Mouse (Mus musculus): Measurements from ENCODE around the gene Nradd.
A peak's percentile ranks its signal among the peaks of the same experiment; 100 is the strongest.

The Nradd gene

DNA sequence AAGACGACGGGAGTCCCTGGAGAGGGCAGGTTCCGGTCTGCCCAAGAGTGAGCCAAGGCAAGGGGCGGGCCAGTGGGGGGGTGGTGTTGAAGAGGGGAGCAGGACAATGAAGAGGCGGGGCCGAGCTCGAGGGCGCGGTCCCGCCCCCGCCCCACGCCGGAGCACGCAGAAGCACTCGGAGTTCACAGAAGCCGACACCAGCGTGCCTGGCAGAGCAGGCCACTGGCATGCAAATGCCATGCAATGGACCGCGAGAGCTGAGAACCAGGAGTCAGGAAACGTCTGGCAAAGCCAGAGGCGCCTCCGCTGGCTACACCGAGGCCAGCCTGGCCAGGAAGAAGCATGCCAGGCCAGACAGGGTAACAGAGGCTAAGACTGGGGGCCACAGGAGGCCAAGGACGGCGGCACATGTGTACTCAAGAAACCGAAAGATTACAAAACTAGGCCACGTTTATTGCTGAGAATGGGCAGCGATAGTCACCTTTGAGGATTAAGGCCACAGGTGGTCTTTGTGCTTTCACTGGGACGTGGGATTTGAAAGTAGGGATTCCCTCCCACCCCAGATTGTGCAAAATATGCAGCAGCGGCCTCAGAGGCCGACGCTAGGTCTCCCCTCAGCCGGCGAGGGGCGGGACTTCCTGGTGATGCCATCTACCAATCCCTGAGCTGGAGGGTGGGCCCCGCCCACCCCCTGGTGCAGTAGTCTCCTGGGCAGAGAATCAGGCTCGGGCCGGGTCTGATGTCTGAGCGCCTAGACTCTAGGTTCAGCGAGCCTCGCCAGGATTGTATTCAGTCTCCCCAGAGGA is at the start of gene Nradd:
Gene Nradd, minus strand, starts transcription at position 92 of the 806 bp plus-strand sequence.
- DNase-seq: peak; percentile 41 to 46

DNA sequence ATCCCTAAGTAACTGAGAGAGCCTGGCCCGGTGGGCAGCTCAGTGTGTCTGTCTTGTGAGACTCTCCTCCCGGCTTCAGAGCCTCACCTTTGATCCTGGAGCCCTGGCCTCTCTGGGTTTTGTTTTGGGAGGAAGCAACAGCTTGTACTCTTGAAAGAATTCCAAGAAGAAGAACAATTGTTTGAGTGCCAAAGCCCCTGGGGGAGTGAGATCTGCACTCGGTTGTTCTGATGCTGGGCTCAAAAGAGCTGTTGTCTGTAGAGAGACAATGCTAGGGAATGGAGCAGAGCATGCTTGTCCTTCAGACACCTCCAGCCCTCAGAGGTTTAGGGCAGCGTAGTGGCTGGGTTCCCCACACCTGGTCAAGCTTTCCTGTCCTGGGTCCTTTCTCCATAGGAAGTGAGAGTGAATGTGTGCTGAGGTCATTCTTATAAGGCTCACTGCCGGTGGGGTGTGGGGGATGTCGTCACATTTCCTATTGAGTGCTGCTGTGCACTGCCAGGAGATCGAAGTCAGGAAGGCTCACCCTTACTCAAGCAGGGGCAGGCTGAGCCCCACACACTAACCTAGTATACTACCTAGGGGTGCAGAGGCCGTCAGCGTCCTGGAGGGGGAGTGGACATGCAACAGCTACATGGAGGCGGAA is 49.0 kb upstream of the Nradd start:
- no peak for DNase-seq

DNA sequence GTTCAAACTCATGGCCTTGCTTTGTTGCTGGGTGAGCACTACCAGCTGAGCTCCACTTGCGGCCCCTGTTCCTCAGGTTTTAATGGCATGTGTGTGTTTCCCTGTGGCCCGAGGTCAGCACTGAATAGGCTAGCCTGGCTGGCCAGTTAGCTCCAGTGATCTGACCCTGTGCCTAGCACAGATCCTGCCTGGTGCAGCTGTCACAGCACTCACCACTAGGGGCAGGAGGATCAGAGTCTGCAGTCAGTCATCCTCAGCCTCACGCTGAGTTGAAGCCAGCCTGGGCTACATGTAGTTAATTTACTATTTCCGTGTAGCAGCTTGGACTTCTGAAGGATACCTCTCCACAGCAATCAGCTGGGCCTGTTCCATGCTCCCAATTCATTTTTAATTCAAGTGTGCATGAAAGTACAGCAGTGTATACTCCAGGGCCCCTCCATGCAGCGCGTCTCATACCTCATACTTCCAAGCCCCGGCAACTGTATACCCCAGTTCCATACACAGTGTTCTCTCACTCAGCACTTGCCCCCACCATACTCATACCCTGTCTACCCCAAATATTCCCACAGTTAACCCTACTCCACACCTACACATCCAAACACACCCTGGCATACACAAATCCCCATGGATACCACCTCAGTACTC is 48.3 kb upstream of the Nradd start:
- peak in 1 of 2 experiments; percentile 40 for DNase-seq

DNA sequence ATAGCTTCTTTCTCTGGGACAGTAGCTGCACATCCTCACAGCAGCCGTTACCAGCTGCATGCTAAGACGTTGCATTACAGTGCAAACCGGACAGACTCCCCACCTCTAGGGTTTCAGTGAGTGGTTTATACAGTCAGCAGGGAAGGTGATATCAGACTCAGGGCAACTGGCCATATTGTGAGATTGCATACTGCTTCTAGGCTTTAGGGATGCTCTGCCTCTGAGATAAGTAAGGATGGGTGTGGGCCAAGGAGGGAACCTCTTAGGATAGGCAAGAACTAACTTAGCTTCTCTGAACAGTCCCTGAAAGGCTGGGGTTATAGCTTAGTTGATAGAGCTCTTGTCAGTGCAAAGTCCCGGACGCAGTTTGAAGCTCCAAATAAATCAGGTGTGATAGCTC is 45.5 kb upstream of the Nradd start:
- no peak for DNase-seq

DNA sequence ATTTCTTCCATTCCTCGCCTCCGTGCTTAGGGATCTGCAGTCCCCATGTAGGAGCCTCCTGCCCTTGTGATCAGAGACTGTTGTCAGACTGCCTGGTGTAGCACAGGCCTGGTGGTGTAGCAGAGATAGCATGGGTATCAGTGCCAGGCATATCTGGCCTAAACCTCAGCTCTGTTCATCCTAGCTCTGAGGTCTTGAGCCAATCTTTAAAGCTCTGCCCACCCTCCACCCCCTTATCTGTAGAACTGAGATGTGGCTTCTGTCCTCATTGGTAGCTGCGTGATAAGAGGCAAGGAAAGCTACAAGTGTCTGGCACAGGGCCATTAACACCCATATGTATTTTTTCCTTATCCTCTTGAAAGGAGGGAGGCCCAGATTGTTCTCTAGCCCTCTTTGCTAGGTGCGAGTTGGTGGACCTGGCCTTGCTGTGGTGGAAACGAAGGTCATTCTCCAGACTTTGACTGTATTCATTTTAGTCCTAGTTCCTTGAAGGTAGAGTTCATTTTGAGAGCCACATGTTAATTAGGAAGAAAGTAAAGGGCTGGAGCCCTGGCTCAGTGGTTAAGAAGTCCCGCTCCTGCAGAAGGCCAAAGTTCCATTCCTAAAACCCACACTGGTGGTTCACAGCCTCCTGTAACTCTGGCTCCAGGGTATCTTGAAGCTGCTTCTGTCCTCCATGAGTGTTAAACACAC is 44.5 kb upstream of the Nradd start:
- no peak for DNase-seq

DNA sequence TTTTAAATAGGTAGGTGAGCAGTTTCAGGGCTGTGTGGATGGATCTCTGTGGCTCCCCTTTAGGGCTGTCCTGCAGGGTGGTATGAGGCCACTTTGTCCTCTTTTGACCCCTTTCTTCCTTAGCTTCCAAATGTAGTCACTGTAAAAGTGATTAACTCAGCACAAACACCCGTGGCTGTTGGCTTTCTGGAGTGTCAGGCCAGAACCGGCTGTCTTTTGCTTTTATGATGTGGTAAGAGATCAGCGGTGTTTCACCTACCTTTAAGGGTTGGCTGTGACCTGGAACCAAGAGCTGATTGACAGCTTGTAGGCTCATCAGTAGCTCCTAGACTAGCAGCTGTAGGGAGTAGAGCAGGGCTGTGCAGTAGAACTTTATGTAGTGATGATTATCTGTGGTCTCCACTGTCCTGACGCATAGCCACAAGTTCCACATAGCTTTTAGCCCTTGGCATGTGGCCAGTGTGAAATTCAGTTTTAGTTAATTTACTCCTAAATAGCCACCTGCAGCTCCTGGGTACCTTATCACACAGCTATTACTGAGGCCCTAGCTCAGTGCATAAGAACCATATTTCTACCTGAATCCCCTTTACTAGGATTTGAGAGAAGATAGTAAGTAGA is 43.1 kb upstream of the Nradd start:
- no peak for DNase-seq

DNA sequence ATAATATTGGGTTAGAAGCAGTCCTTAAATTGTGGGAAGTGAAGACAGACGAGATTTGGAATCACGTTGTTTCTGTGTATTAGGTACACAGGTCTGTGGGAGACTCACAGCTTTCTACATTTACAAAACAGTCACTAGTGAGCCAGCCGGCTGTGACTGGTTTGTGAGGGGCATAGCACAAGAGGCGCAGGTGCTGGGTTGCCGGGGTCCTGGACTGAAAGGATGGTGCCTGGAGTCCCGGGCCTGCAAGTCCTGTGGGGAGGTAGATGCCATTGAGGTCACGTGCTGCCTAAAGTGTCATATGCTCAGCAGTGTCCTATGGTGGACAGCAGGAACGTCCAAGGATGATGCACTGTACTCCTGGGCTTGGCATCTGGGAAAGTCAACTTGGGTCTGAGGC is 42.1 kb upstream of the Nradd start:
- DNase-seq: no peak

DNA sequence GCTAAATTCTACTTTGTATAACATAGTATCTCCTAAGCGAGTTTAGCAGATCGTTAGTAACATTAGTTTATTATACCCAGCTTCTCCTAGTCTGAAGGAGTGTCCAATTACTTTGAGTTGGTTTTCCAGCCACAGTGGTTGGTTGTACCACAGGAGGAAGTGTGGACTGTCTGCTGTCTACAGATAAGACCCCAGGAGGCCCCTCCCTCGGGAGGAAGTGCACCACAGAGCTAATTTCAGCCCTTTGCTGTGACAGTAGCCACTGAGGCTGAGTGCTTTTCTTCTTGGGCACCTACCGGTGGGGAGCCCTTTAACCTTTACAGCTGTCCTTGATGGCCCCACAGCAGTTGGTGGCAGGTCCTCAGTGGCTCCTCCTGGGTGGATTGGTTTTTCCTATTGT is 41.7 kb upstream of the Nradd start:
- peak; percentile 43 to 54 for DNase-seq

DNA sequence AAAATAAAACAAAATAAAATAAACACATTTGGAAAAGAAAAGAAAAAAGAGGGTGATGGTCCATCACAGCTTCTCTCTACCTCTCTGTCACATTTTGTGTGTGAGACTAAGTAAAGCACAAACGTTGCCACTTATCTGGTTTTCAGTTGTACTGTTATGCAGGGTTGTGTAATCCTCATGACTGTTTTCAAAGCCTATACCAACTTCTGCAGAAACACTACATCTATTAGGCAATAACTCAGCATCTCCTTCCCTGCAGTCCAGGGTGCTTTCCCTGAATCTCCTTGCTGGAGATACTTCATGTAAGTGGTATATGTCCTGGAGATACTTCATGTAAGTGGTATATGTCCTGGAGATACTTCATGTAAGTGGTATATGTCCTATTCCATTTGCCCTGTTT is 38.6 kb upstream of the Nradd start:
- no peak for DNase-seq

DNA sequence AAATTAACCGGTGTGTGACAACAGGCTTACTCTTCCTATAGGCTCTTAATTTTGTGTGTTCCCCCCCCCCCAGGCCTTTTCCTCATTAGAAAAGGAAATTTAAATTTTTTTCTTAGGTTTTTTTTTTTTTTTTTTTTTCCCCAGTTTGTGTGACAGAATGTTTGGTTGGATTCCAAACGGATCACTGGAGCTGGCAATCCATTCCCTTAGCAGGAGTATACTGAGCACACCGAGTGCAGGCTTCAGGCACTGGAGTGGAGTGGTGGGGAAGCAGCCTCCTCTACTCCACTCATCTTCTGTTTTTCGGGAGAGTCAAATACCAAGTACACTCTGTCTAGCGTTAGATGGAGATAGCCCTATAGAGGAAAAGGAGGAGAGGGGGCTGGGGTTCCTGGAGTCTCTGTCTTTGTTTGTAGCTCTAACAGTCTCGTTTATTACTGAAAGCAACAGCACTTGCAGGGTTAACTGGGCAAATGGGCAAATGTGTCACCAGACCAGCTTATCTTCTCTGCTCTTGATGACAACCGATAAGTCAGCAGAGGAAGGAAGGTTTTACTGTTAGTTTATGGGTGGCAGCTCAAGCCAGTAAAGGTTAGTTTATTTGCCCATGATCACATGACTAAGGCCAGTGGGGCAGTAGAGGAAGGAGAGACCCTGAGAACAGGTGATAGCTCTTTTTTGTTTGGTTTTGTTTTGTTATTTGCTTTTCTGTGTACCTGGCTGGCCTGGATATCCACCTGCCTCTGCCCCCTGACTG is 36.8 kb upstream of the Nradd start:
- no peak for DNase-seq

DNA sequence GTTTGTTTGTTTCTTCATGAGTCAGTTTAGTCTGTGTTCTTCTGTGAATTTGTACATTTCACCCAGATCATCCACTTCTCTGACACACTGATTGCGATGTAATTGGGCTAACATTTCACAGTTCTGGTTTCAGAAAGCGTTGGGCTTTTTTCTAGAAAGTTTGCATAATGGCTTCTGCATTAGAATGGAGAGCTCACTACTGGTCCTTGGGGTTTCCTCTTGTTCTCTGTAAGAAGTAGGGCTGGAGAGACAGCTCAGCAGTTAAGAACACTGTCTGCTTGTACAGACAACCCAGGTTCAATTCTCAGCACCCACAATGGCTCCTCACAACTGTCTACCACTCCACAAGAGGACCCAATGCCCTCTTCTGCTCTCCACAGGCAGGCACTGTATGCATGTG is 36.0 kb upstream of the Nradd start:
- DNase-seq: no peak

DNA sequence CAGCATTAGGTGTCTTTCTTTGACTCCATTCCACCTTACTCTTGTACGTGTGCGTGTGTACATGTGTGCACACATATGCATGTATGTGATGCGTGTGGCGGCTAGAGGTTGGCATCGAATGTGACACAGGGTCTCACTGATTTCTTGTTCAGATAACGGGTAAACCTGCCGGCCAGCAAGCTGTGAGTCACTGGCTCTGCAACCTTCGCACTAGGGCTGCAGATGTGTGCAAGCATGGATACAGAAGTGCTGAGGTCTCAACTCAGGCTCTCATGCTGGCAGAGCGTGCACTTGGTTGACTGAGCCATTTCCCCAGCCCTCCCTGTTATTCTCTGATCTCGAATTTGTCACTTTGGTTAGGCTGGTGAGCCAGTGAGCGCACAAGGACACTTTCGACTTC is 35.3 kb upstream of the Nradd start:
- DNase-seq: no peak

DNA sequence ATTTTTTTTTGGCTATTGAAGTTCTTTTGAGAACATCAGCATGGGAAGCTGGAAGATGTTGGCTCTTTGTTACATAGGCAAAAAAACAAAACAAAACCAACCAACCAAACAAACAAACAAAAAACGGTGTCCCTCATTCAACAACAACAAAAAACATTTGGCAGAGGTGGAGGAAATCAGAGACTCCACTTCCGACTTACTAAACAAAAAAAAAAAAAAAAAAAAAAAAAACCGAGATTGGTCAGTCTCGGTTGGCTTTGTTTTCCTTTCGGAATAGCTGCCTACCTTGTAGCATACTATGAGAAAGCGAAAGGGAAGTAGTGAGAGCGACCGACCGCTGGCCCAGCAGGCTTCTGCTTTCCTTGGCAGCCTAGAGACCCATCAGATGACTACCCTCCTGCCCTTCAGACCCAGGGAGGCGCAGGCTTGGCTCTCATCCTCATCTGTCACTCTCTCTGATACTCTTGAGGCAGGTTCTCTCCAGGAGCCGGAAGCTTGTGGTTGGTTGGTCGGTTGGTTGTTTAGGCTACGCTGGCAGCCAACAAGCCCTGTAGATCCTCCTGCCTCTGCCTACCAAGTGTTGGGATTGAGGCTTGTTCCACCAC is 33.3 kb upstream of the Nradd start:
- DNase-seq: peak; percentile 49 to 50

DNA sequence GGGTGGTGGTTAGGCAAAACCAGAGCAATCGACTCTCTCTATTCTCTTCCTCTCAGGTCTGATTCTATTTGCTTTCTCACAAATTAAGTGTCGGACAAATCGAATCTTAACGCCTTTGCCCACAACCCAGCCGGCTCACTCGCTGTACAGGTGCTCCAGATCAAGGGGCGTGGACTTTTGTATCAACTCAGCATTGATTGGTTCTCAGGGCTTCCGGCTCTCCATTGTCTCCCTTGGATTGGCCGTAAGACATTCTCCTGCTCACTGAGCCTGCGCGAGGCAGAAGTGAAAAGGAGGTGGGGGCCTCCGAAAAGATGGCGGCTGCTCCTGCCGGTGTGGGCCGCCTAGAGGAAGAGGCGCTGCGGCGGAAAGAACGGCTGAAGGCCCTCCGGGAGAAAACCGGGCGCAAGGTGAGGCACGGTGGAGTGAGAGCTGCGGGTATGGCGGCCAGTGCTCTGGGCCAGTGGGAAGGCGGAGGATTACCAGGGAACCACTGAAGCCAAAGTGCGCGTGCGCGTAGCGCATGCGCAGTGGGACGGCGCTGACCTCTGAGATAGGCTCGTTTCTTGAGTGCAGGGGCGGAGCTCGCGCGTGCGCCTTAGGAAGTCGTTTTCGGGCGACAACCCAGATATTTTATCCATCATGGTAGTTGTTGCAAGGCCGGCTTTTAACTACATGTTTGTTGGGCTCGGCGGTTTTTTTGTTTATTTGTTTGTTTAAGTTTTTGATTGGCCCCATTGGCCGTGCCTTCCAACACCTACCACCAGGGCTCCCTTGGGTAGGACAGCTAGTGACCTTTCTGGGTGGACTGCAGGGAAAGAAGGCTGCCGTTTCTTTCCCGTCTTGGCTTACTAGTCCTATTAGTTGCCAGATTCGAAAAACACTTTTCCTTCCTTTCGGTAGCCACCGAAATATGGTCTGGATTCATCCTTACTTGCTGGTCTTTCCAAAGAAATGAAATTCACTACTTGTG is 32.3 kb upstream of the Nradd start, which contains the start of gene Ccdc12:
Gene Ccdc12, plus strand, starts transcription at position 255 of the 973 bp plus-strand sequence.
- peak; percentile 91 to 94 for DNase-seq

DNA sequence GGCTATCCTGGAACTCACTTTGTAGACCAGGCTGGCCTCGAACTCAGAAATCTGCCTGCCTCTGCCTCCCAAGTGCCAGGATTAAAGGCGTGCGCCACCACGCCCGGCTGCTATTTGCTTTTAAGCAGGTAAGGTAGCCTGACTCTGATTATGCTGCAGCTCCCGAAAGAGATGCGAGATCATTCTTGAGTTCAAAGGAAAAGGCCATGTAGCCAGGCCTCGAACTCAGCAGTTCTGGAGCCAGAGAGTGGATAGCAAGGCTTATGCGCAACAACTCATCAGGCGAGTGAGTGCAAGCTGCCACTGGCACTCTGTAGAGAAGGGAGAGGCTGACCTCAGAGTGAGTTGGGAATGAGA is 31.4 kb upstream of the Nradd start:
- DNase-seq: no peak

DNA sequence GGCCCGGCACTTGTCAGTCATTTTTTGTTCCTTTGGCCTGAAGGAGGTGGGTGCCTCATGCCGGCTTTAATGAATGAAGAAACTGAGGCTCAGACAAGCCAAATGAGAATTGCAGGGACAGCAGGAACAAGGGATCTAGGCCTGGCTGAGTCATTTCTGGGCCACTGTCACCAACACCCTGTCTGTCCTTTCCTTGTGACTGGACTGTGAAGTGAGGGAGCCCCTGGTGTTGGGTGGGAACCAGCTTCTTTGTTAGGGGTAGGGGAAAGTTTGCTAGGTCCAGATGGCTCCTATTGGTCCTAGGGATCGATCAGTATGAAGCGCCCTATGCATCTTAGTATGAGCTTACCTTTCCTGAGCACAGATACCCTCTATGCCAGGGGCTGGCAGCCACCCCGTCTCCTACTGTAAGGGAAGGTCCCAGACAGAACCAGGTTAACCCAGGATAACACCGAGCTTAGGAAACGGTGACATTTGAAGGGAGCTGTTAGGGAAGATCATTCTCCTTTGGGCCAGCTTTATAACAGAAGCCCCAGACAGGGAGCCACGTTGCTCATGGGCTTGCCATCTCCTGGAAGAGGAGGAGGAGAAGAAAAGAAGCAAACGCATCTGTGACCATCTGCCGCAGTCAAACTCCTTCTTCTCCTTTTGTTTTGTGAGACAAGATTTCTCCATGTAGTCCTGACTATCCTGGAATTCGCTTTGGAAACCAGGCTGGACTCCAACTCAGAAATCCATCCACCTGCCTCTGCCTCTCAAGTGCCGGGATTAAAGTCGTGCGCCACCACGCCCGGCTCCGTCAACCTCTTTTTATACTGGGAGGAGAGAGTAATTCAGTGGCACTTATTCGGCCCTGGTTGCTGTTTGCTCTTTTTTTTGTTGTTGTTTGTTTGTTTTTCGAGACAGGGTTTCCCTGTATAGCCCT is 30.7 kb upstream of the Nradd start:
- no peak for DNase-seq

DNA sequence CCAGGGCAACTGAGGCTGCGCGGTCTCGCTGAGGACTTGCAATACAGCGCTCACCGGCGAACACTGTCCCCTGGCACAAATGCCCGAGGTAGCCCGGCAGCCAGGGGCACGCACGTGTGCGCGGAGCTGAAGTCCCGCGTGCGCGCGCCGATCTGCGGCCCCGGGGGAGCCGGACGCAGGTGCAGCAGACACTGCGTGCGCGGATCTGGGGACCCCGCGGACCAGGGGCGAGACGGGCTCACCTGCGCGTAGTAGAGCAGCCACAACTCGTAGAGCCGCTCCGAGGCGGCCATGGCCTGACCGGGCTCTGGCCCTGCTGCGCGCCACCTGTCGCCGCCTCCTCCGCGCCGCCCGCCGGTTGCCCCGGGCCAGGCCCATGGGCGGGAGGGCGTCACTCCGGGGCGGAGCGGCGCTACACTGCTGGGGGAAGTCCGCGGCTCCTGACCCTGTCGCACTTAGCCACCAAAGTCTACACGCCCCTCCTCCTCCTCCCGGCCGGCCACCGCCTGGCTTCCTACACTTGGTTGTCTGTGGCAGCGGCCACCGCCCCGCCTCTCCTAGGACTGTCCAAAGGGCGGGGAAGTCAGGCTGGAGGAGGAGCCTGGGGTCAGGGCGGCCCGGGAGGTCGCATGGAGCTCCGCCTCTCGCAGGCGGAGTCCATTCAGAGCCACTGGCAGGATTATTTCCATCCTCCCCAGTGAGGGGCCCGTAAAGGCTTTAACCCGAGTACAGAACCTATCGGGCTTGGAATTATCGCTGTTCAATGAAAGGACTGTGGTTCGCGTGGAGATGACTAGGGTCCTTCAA is 29.6 kb upstream of the Nradd start, which contains the start of gene Nbeal2:
Gene Nbeal2, minus strand, starts transcription at position 507 of the 807 bp plus-strand sequence.
- DNase-seq: peak; percentile 89 to 94

DNA sequence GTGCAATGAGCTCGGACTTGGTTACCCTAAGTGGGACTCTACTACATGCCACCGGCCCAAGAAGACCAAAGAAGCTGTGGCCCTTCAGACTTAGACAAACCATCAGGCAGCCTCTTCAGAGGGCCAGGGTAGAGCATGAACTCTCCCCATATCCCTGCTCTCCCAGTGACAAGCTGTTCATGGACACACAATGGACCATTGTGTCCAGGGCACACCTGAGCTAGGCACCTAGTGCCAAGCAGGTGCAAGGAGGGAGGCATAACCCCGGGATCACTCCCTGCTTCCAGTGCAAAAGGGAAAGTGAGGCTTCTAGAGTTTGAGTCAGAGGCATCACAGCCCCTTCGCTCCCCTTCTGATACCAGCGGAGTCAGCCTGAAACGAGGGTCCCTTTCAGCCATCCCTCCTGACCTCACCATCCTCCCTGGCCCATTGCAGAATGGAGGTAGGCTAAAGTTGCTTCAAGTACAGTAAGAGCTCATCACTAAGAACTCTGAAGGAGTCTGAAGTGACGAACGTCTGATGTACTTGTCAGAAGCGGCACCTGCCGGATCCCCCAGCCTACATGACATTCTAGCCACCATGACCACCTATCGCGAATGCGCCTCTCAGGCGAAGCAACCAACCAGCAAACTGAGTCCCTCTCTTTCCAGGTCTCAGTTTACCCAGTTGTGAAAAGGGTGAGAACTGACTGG is 28.9 kb upstream of the Nradd start:
- no peak for DNase-seq
